Mouse (Mus musculus) heart, postnatal 0 days (tissue): ENCODE measurements around the gene Rfxank. TPM values are rescaled to one million over a fixed set of nuclear protein-coding genes. Genes with fewer than 3 reads are reported as not detected.

Experiments
- ATAC-seq: fragments of 200-750 bp; cut with Nextera tagmentation; 2 replicates; pipeline ENCODE4 v1.8.0; 2017; ENCODE audit warnings: low read depth, moderate number of reproducible peaks, moderate library complexity; ENCODE audit not compliant: insufficient read depth
- DNase-seq: peaks from one replicate; pipeline ENCODE4 v3.0.0-alpha.2; 2016; ENCODE audit warnings: low spot score
- H3K27ac ChIP-seq: fragments of 300-500 bp; sonication (generic); 2 replicates; pipeline ENCODE4 v1.5.1; 2014; ENCODE audit warnings: low read depth, mild to moderate bottlenecking
- H3K27me3 ChIP-seq: fragments of 300-500 bp; sonication (generic); 2 replicates; pipeline ENCODE4 v1.6.1; 2014; ENCODE audit warnings: low read length, mixed read lengths; ENCODE audit not compliant: control insufficient read depth, insufficient read depth
- H3K36me3 ChIP-seq: fragments of 300-500 bp; sonication (generic); replicated peaks from 2 replicates; pipeline ENCODE4 v1.6.1; 2014; ENCODE audit warnings: low read length, mixed read lengths; ENCODE audit not compliant: control insufficient read depth, insufficient read depth
- H3K4me1 ChIP-seq: fragments of 300-500 bp; sonication (generic); 2 replicates; pipeline ENCODE4 v1.6.1; 2014; ENCODE audit warnings: antibody characterized with exemption; ENCODE audit not compliant: control insufficient read depth, insufficient read depth
- H3K4me2 ChIP-seq: fragments of 300-500 bp; sonication (generic); 2 replicates; pipeline ENCODE4 v1.6.1; 2014; ENCODE audit warnings: low read depth, mild to moderate bottlenecking, low read length, moderate library complexity
- H3K4me3 ChIP-seq: fragments of 300-500 bp; sonication (generic); 2 replicates; pipeline ENCODE4 v1.5.1; 2014; ENCODE audit warnings: low read depth, low read length
- H3K9ac ChIP-seq: fragments of 300-500 bp; sonication (generic); replicated peaks from 2 replicates; pipeline ENCODE4 v1.6.1; 2014; ENCODE audit warnings: low read depth, low read length, mixed read lengths
- H3K9me3 ChIP-seq: fragments of 300-500 bp; sonication (generic); replicated peaks from 2 replicates; pipeline ENCODE4 v1.6.1; 2016; ENCODE audit warnings: low read length; ENCODE audit not compliant: control insufficient read depth
- CTCF ChIP-seq: IDR thresholded peaks from 2 replicates; pipeline ENCODE4 v1.5.1; 2016; ENCODE audit warnings: antibody characterized with exemption, control low read depth, low read depth
- EP300 ChIP-seq: IDR thresholded peaks from 2 replicates; pipeline ENCODE4 v1.6.1; 2016; ENCODE audit warnings: antibody characterized with exemption, low read depth
- WGBS: fragments of 180-500 bp; shearing (Covaris S2); extraction: QIAGEN DNeasy Blood & Tissue Kit; methylation state at CpG from one replicate; pipeline ENCODE4 v1.1.7; 2014; 5-methylcytosine and 5-hydroxymethylcytosine counted together
- polyA plus RNA-seq: library from polyadenylated mRNA; unstranded; fragments of >200 nt; fragmentation: Nextera tagmentation; extraction: Ambion mirVana; gene quantifications from 2 replicates; pipeline ENCODE4 v1.2.1, GENCODE M21; 2015
- total RNA-seq: library from RNA; depleted of rRNA; stranded (reverse); fragments of >200 nt; gene quantifications from 2 replicates; pipeline ENCODE4 v1.2.3, GENCODE M21; 2014; ENCODE audit warnings: low replicate concordance

Gene Rfxank
- total and polyA plus RNA-seq, 2 experiments from 2014 or later: 22.5 to 48.4 TPM

- peaks cover 32% of the 10 kb centered on the region for H3K36me3 ChIP-seq
- peaks cover 29% of the 10 kb centered on the region for H3K4me1 ChIP-seq
- H3K4me3 ChIP-seq: peak within 1 kb of the TSS; percentile 65
- peak within 1 kb of the TSS; percentile 82 for H3K4me2 ChIP-seq
- peak within 1 kb of the TSS; percentile 65 for H3K9ac ChIP-seq
- no peak for TF ChIP-seq EP300
- TF ChIP-seq CTCF: 0 out of 2 replicates have a peak, but pooled peaks have one; percentile 0
- H3K27ac ChIP-seq: peak within 1 kb of the TSS; percentile 82; the same call in 1 of the 2 replicates
- DNase-seq (peak; percentile 82), ATAC-seq (peak; percentile 76)
- no peaks in the 10 kb centered on the region for H3K9me3 ChIP-seq
- H3K27me3 ChIP-seq: no peaks in the 10 kb centered on the region
- under 1% methylated on average over 37 of the region's 37 CpGs for WGBS
Measured at GRCm38 (mm10) chr8:70131166-70131883, 7.6 kb downstream of the Rfxank start, which contains the start of gene Nr2c2ap. Gene Nr2c2ap, plus strand, starts transcription at chr8:70131333.

- no peak overlapping the region for H3K4me2 ChIP-seq
- H3K9me3 ChIP-seq: no peaks in the 10 kb centered on the region
- TF ChIP-seq CTCF (no peak), EP300 (no peak)
- WGBS: 82% methylated on average over 3 of the region's 3 CpGs
- peaks cover 22% of the 10 kb centered on the region for H3K36me3 ChIP-seq
- no peak overlapping the region for H3K4me3 ChIP-seq
- DNase-seq (no peak), ATAC-seq (no peak)
- peak overlapping the region; percentile 82 for H3K27ac ChIP-seq
- H3K4me1 ChIP-seq: peaks cover 29% of the 10 kb centered on the region
- no peaks in the 10 kb centered on the region for H3K27me3 ChIP-seq
- H3K9ac ChIP-seq: no peak overlapping the region
Measured at GRCm38 (mm10) chr8:70130066-70130465, 8.9 kb downstream of the Rfxank start.

- no peaks in the 10 kb centered on the region for H3K27me3 ChIP-seq
- TF ChIP-seq EP300 (no peak), CTCF (no peak)
- no peak overlapping the region for H3K4me2 ChIP-seq
- DNase-seq (no peak), ATAC-seq (no peak; the same call in 1 of the 2 replicates)
- H3K36me3 ChIP-seq: peaks cover 15% of the 10 kb centered on the region
- H3K9me3 ChIP-seq: no peaks in the 10 kb centered on the region
- no peak overlapping the region for H3K4me3 ChIP-seq
- H3K9ac ChIP-seq: no peak overlapping the region
- H3K27ac ChIP-seq: peak overlapping the region; percentile 82
- H3K4me1 ChIP-seq: peaks cover 29% of the 10 kb centered on the region
- whole genome bisulfite sequencing: 47% methylated on average over 9 of the region's 9 CpGs
Measured at GRCm38 (mm10) chr8:70129309-70129952, 9.5 kb downstream of the Rfxank start.

GRCm38 (mm10) chr8:70128435-70128834 is 10.5 kb downstream of the Rfxank start:
- Histone ChIP-seq H3K27me3 (no peaks in the 10 kb centered on the region), H3K36me3 (peaks cover 5% of the 10 kb centered on the region), H3K4me2 (no peak overlapping the region), H3K4me3 (no peak overlapping the region), H3K9ac (no peak overlapping the region), H3K27ac (peak overlapping the region; percentile 82), H3K9me3 (no peaks in the 10 kb centered on the region), H3K4me1 (peaks cover 29% of the 10 kb centered on the region)
- TF ChIP-seq CTCF: no peak
- TF ChIP-seq EP300: no peak
- ATAC-seq (peak; percentile 70), DNase-seq (peak; percentile 84)
- WGBS: 32% methylated on average over 3 of the region's 3 CpGs

- no peak for DNase-seq
- 62% methylated on average over 8 of the region's 8 CpGs for WGBS
- Histone ChIP-seq H3K36me3 (no peaks in the 10 kb centered on the region), H3K4me1 (peaks cover 12% of the 10 kb centered on the region), H3K9ac (no peak overlapping the region), H3K27ac (no peak overlapping the region), H3K9me3 (no peaks in the 10 kb centered on the region), H3K4me2 (no peak overlapping the region), H3K4me3 (no peak overlapping the region), H3K27me3 (peaks cover 17% of the 10 kb centered on the region)
- ATAC-seq: no peak
- no peak for TF ChIP-seq EP300
- no peak for TF ChIP-seq CTCF
Measured at GRCm38 (mm10) chr8:70124992-70125391, 14.0 kb downstream of the Rfxank start.
